Mouse (Mus musculus) small intestine, adult 2 months (tissue): ENCODE measurements around the gene Mapk1ip1l.

Experiments used
- CTCF ChIP-seq: fragments of 200-500 bp; IDR thresholded peaks from 2 replicates; pipeline ENCODE4 v1.5.1; 2012; ENCODE audit warnings: low read depth, mild to moderate bottlenecking, control low read depth, inconsistent platforms, low read length, moderate library complexity, mixed read lengths; ENCODE audit not compliant: insufficient replicate concordance, insufficient read length; ENCODE audit errors: extremely low read depth
- POLR2A ChIP-seq: fragments of 200-500 bp; IDR thresholded peaks from 2 replicates; pipeline ENCODE4 v1.6.1; 2012; ENCODE audit warnings: low read depth, mild to moderate bottlenecking, control low read depth, inconsistent platforms, low read length, moderate library complexity

- TF ChIP-seq POLR2A (no peak), CTCF (no peak)
Observed at GRCm38 (mm10) chr14:47269706-47270105, 28.4 kb upstream of the Mapk1ip1l start.
